Mouse (Mus musculus): ENCODE data around the gene Tmem170b.

Gene Tmem170b

GRCm38 (mm10) chr13:41614539-41614938, 8.8 kb downstream of the Tmem170b start:
- DNase-seq (ENCODE audit: low spot score in 2 of 2), result no peak

GRCm38 (mm10) chr13:41614982-41615381, 9.3 kb downstream of the Tmem170b start:
- DNase-seq (ENCODE audit: low spot score in 2 of 2), result no peak

GRCm38 (mm10) chr13:41619470-41619869, 13.8 kb downstream of the Tmem170b start:
- no peak for DNase-seq (ENCODE audit: low spot score in 2 of 2)

- no peak for DNase-seq (ENCODE audit: low spot score in 2 of 2)
Observed at GRCm38 (mm10) chr13:41620132-41620531, 14.4 kb downstream of the Tmem170b start.

GRCm38 (mm10) chr13:41624123-41624522, 18.4 kb downstream of the Tmem170b start:
- no peak for DNase-seq (ENCODE audit: low spot score in 2 of 2)

- no peak for DNase-seq (ENCODE audit: low spot score in 2 of 2)
Observed at GRCm38 (mm10) chr13:41625248-41625647, 19.5 kb downstream of the Tmem170b start.

GRCm38 (mm10) chr13:41627277-41627916, 21.7 kb downstream of the Tmem170b start:
- no peak for DNase-seq (ENCODE audit: low spot score in 2 of 2)

GRCm38 (mm10) chr13:41634401-41634818, 28.7 kb downstream of the Tmem170b start:
- peak in 1 of 2 experiments; percentile 83 for DNase-seq (ENCODE audit: low spot score in 2 of 2)

- DNase-seq (ENCODE audit: low spot score in 2 of 2), result no peak
Observed at GRCm38 (mm10) chr13:41638083-41638482, 32.4 kb downstream of the Tmem170b start.

- DNase-seq (ENCODE audit: low spot score in 2 of 2), result peak in 1 of 2 experiments; percentile 83
Observed at GRCm38 (mm10) chr13:41642851-41643250, 37.1 kb downstream of the Tmem170b start.

GRCm38 (mm10) chr13:41643798-41644197, 38.1 kb downstream of the Tmem170b start:
- no peak for DNase-seq (ENCODE audit: low spot score in 2 of 2)

GRCm38 (mm10) chr13:41644591-41645482, 39.1 kb downstream of the Tmem170b start:
- no peak for DNase-seq (ENCODE audit: low spot score in 2 of 2)

- no peak for DNase-seq (ENCODE audit: low spot score in 2 of 2)
Observed at GRCm38 (mm10) chr13:41645483-41645859, 39.8 kb downstream of the Tmem170b start.

- DNase-seq (ENCODE audit: low spot score in 2 of 2), result no peak
Observed at GRCm38 (mm10) chr13:41647976-41648375, 42.3 kb downstream of the Tmem170b start.

- DNase-seq (ENCODE audit: low spot score in 2 of 2), result no peak
Observed at GRCm38 (mm10) chr13:41650665-41651064, 45.0 kb downstream of the Tmem170b start.

- DNase-seq (ENCODE audit: low spot score in 2 of 2), result no peak
Observed at GRCm38 (mm10) chr13:41653791-41654190, 48.1 kb downstream of the Tmem170b start.

GRCm38 (mm10) chr13:41655576-41656090, 49.9 kb downstream of the Tmem170b start:
- no peak for DNase-seq (ENCODE audit: low spot score in 2 of 2)

GRCm38 (mm10) chr13:41660052-41660793, 54.5 kb downstream of the Tmem170b start:
- DNase-seq (ENCODE audit: low spot score in 2 of 2), result no peak

GRCm38 (mm10) chr13:41661116-41661515, 55.4 kb downstream of the Tmem170b start:
- DNase-seq (ENCODE audit: low spot score in 2 of 2), result no peak

- no peak for DNase-seq (ENCODE audit: low spot score in 2 of 2)
Observed at GRCm38 (mm10) chr13:41662401-41663070, 56.8 kb downstream of the Tmem170b start.

- DNase-seq (ENCODE audit: low spot score in 2 of 2), result no peak
Observed at GRCm38 (mm10) chr13:41663501-41664195, 57.9 kb downstream of the Tmem170b start.
